Mouse (Mus musculus): ENCODE measurements around the gene Lactbl1.

DNA sequence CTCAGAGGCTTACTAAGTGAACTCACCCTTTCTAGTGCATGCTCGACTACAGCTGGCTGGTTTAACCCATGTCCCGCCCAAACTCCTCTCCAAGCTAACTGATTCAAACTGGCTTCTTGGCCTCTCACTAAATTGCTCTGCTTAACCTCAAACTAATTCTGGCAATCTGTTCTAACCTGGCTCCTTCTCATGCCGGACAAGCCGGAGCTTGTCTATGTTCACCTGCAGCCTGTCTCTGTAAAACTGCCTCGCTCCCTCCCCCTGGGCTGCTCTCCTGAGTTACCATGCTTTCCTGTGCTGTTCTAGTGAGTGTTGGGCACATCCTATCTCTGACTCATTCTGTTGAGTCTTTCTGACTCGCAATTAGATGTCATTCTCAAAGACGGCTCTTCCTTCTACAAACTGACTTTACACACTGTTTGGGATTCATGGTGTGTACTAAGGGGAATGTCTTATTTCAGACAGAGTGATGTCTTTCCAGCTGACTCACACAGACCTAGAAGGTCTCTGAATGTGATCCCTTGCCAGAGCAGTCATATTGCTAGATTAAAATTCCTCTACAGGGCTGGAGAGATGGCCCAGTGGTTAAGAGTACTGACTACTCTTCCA, 24.0 kb upstream of the Lactbl1 start:
- TF ChIP-seq CTCF (IDR thresholded peaks at IDR 0.05; ENCODE audit: insufficient read depth, low read depth, low read length) (no peak), POLR2A (IDR thresholded peaks at IDR 0.05; ENCODE audit: insufficient read depth, low read depth, low read length) (no peak)
